Mouse (Mus musculus) frontal cortex, adult (tissue): Measurements from ENCODE around the gene Speer4d.
"Not testable (repeated sequence)": the region's sequence is repeated elsewhere in the genome, so short reads cannot be mapped to it uniquely, and the experiment has no call there.

Experiments used
- ATAC-seq: cut with Nextera tagmentation; 2 replicates; pipeline ENCODE4 v1.9.2; 2017; ENCODE audit warnings: mild to moderate bottlenecking, moderate library complexity, mixed read lengths; ENCODE audit not compliant: low TSS enrichment

Gene Speer4d

GRCm38 (mm10) chr5:15618764-15619163, at the start of gene Speer4d:
Speer4d (plus strand) TSS chr5:15619064.
- not testable (repeated sequence) for ATAC-seq

GRCm38 (mm10) chr5:15573735-15574134, 45.1 kb upstream of the Speer4d start:
- not testable (repeated sequence) for ATAC-seq

- not testable (repeated sequence) for ATAC-seq
Measured at GRCm38 (mm10) chr5:15577033-15577432, 41.8 kb upstream of the Speer4d start, which contains the start of gene Gm21083. Gm21083 (plus strand) TSS chr5:15577333.

- ATAC-seq, result not testable (repeated sequence)
Measured at GRCm38 (mm10) chr5:15586351-15586750, 32.5 kb upstream of the Speer4d start.

GRCm38 (mm10) chr5:15588291-15588690, 30.6 kb upstream of the Speer4d start:
- not testable (repeated sequence) for ATAC-seq

- ATAC-seq, result not testable (repeated sequence)
Measured at GRCm38 (mm10) chr5:15590635-15591034, 28.2 kb upstream of the Speer4d start.

GRCm38 (mm10) chr5:15591577-15591976, 27.3 kb upstream of the Speer4d start:
- ATAC-seq, result not testable (repeated sequence)

GRCm38 (mm10) chr5:15598831-15599230, 20.0 kb upstream of the Speer4d start:
- ATAC-seq, result not testable (repeated sequence)

- peak; percentile 41; the same call in 1 of the 2 replicates for ATAC-seq
Measured at GRCm38 (mm10) chr5:15600342-15600741, 18.5 kb upstream of the Speer4d start.

- not testable (repeated sequence) for ATAC-seq
Measured at GRCm38 (mm10) chr5:15601481-15601880, 17.4 kb upstream of the Speer4d start.

- ATAC-seq, result not testable (repeated sequence)
Measured at GRCm38 (mm10) chr5:15601960-15602359, 16.9 kb upstream of the Speer4d start.

GRCm38 (mm10) chr5:15602424-15602947, 16.4 kb upstream of the Speer4d start:
- ATAC-seq, result not testable (repeated sequence)

- not testable (repeated sequence) for ATAC-seq
Measured at GRCm38 (mm10) chr5:15603008-15603407, 15.9 kb upstream of the Speer4d start.

GRCm38 (mm10) chr5:15603585-15603984, 15.3 kb upstream of the Speer4d start:
- ATAC-seq, result peak; percentile 45; the same call in 1 of the 2 replicates

GRCm38 (mm10) chr5:15606677-15607076, 12.2 kb upstream of the Speer4d start:
- not testable (repeated sequence) for ATAC-seq

- not testable (repeated sequence) for ATAC-seq
Measured at GRCm38 (mm10) chr5:15610695-15611094, 8.2 kb upstream of the Speer4d start.

GRCm38 (mm10) chr5:15616195-15616594, 2.7 kb upstream of the Speer4d start:
- not testable (repeated sequence) for ATAC-seq

- ATAC-seq, result not testable (repeated sequence)
Measured at GRCm38 (mm10) chr5:15628136-15628535, 9.3 kb downstream of the Speer4d start.

- not testable (repeated sequence) for ATAC-seq
Measured at GRCm38 (mm10) chr5:15630068-15630467, 11.2 kb downstream of the Speer4d start.

GRCm38 (mm10) chr5:15637637-15638036, 18.8 kb downstream of the Speer4d start:
- ATAC-seq, result not testable (repeated sequence)

- ATAC-seq, result not testable (repeated sequence)
Measured at GRCm38 (mm10) chr5:15645707-15646106, 26.8 kb downstream of the Speer4d start.

GRCm38 (mm10) chr5:15652334-15652733, 33.5 kb downstream of the Speer4d start:
- ATAC-seq, result not testable (repeated sequence)

- not testable (repeated sequence) for ATAC-seq
Measured at GRCm38 (mm10) chr5:15656959-15657358, 38.1 kb downstream of the Speer4d start, which contains the start of gene 4930572O03Rik. 4930572O03Rik (minus strand) TSS chr5:15657059.
